Mouse (Mus musculus) E14TG2a.4 (cell line): ENCODE results near the gene Gorasp2.

Experiments used
- CTCF ChIP-seq: conservative IDR thresholded peaks from 2 replicates; pipeline ENCODE4 v1.5.1; 2014; ENCODE audit warnings: low read length
- POU5F1 ChIP-seq: IDR thresholded peaks from 2 replicates; pipeline ENCODE4 v1.6.1; 2014; ENCODE audit warnings: low read length, borderline replicate concordance

DNA sequence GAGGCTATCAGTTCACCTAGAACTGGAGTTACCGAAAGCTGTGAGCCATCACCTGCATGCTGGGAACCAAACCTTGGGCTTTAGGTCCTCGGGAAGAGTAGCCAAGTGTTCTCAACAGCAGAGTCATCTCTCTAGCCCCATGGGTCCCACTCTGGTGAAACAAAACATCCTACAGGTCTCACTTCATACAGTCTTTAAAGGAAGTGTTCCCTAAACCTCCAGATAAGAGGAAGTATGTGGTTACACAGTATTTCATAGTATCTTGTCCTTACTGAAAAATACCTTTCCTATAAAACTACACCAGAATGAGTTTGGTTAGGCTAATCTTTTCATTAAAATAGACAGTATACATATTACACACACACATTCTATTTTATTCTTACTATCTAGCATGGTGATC is 81.2 kb downstream of the Gorasp2 start:
- no peak for TF ChIP-seq CTCF
- no peak for TF ChIP-seq POU5F1
